Mouse (Mus musculus): ENCODE measurements at regions not wholly inside any gene's neighbourhood (a gene's known extent, or its start where the extent isn't known, plus 50 kb on each side); places are given as distances from the start of the nearest gene placed in this dataset.

GRCm38 (mm10) chr13:117508746-117509145 lies 93.4 kb upstream of the Hcn1 start:
- no peak for TF ChIP-seq CTCF (IDR thresholded peaks at IDR 0.05; ENCODE audit: extremely low read depth, insufficient read length, insufficient replicate concordance, low read depth, low read length)
- no peak for TF ChIP-seq POLR2A (IDR thresholded peaks at IDR 0.05; ENCODE audit: low read depth, low read length)
